Mouse (Mus musculus) liver, embryonic 14.5 days (tissue): ENCODE results near the gene Cnot8.
"Not testable (repeated sequence)": the region's sequence is repeated elsewhere in the genome, so short reads cannot be mapped to it uniquely, and the experiment has no call there.

Experiments
- CTCF ChIP-seq: IDR thresholded peaks from 2 replicates; pipeline ENCODE4 v1.5.1; 2016; ENCODE audit warnings: antibody characterized with exemption, low read depth, control low read depth
- EP300 ChIP-seq: IDR thresholded peaks from 2 replicates; pipeline ENCODE4 v1.6.1; 2016; ENCODE audit warnings: antibody characterized with exemption, low read depth

GRCm38 (mm10) chr11:58059752-58060151 lies 44.2 kb upstream of the Cnot8 start:
- TF ChIP-seq EP300, CTCF: not testable (repeated sequence)
